Mouse (Mus musculus) G1E (cell line): ENCODE data around the gene Mlycd. TPM values are rescaled to one million over a fixed set of nuclear protein-coding genes. Genes with fewer than 3 reads are reported as not detected.

ENCODE experiments used
- ATAC-seq: 2 replicates; pipeline ENCODE4 v1.8.0; 2016; ENCODE audit warnings: mild to moderate bottlenecking; ENCODE audit not compliant: insufficient number of reproducible peaks, poor library complexity, low FRiP score, severe bottlenecking; ENCODE audit errors: extremely low read depth
- DNase-seq: peaks from one replicate; pipeline ENCODE4 v3.0.0; 2012; ENCODE audit warnings: low spot score
- H3K27me3 ChIP-seq: 2 replicates; pipeline ENCODE4 v1.6.1; 2012; ENCODE audit warnings: mild to moderate bottlenecking, low read length, inconsistent platforms; ENCODE audit not compliant: insufficient read depth
- H3K36me3 ChIP-seq: replicated peaks from 2 replicates; pipeline ENCODE3; 2012; ENCODE audit warnings: mild to moderate bottlenecking, inconsistent platforms
- H3K4me1 ChIP-seq: 2 replicates; pipeline ENCODE4 v1.6.1; 2012; ENCODE audit warnings: low read depth, low read length, inconsistent platforms, mixed read lengths; ENCODE audit not compliant: insufficient read depth
- H3K4me3 ChIP-seq: 2 replicates; pipeline ENCODE4 v1.5.1; 2012; ENCODE audit warnings: low read depth, mild to moderate bottlenecking, inconsistent platforms, low read length, moderate library complexity, mixed read lengths
- H3K9me3 ChIP-seq: replicated peaks from 2 replicates; pipeline ENCODE4 v1.6.1; 2012; ENCODE audit warnings: inconsistent platforms
- CTCF ChIP-seq: IDR thresholded peaks from 2 replicates; pipeline ENCODE4 v1.5.1; 2012; ENCODE audit warnings: low read depth, low read length, inconsistent platforms, mixed read lengths
- GATA1 ChIP-seq: IDR thresholded peaks from 2 replicates; pipeline ENCODE4 v1.6.1; 2012; ENCODE audit warnings: borderline replicate concordance, low read length, inconsistent platforms, mixed read lengths
- GATA2 ChIP-seq: IDR thresholded peaks from 2 replicates; pipeline ENCODE4 v1.6.1; 2012; ENCODE audit warnings: low read depth, low read length, inconsistent platforms, borderline replicate concordance
- POLR2AphosphoS5 ChIP-seq: IDR thresholded peaks from 2 replicates; pipeline ENCODE4 v1.6.1; 2012; ENCODE audit warnings: low read depth, low read length, inconsistent platforms; ENCODE audit not compliant: insufficient replicate concordance
- TAL1 ChIP-seq: conservative IDR thresholded peaks from 2 replicates; pipeline ENCODE4 v1.6.1; 2012; ENCODE audit warnings: low read depth, low read length, inconsistent platforms, mixed read lengths
- polyA plus RNA-seq: library from polyadenylated mRNA; stranded (reverse); fragments of >175 nt; gene quantifications from 2 replicates; pipeline ENCODE4 v1.2.3, GENCODE M21; 2012
- total RNA-seq, 2 experiments: library from RNA; stranded (forward) in 1 of 2; stranded (reverse) in 1 of 2; fragments of 200-1000 nt in 1 of 2; fragments of >200 nt in 1 of 2; fragmentation: Nextera tagmentation in 1 of 2; gene quantifications; 2 replicates each; pipeline ENCODE4 v1.2.3; 2014 to 2017

Mlycd gene
- total and polyA plus RNA-seq, 3 experiments: 4.1 to 16.7 (median 10.5) TPM

GRCm38 (mm10) chr8:119434569-119434968 lies 39.9 kb downstream of the Mlycd start:
- TF ChIP-seq GATA1 (no peak), CTCF (no peak), TAL1 (no peak), POLR2AphosphoS5 (no peak), GATA2 (no peak)
- H3K4me1 ChIP-seq: peaks cover 13% of the 10 kb centered on the region
- ATAC-seq: no peak

GRCm38 (mm10) chr8:119435527-119435926 lies 40.8 kb downstream of the Mlycd start:
- Histone ChIP-seq H3K9me3 (no peaks in the 10 kb centered on the region), H3K4me3 (no peak overlapping the region), H3K36me3 (no peaks in the 10 kb centered on the region), H3K27me3 (peaks cover 54% of the 10 kb centered on the region), H3K4me1 (peaks cover 13% of the 10 kb centered on the region)
- ATAC-seq (no peak), DNase-seq (no peak)
- TF ChIP-seq POLR2AphosphoS5: no peak
- no peak for TF ChIP-seq TAL1
- no peak for TF ChIP-seq GATA1
- no peak for TF ChIP-seq GATA2
- TF ChIP-seq CTCF: no peak

More at GRCm38 (mm10) chr8:119434569-119434968, 39.9 kb downstream of the Mlycd start:
- Histone ChIP-seq H3K4me3 (no peak overlapping the region), H3K27me3 (peaks cover 54% of the 10 kb centered on the region), H3K36me3 (no peaks in the 10 kb centered on the region), H3K9me3 (no peaks in the 10 kb centered on the region)
- no peak for DNase-seq

- ATAC-seq: no peak
- H3K4me3 ChIP-seq: no peak overlapping the region
Observed at GRCm38 (mm10) chr8:119436331-119436730, 41.7 kb downstream of the Mlycd start.

DNA sequence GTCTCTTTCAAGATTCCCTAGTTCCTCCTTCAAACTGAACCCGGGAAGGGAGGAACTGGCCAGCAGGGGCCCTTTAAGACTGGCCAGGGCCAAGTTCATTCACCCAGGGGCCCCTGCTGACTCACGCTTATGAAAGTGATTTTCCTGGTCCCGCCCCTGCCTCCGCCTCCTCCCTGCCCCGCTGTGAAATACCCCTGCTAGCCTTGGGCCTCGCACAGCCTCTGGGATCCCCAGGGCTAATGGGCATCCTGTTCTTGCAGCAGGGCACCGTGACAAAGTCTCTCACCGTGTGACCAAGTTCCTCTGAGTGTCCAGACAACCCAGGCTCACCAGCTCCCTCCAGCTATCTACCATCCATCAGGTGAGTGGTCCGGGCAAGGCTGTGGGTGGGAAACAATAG lies 42.3 kb downstream of the Mlycd start:
- peak overlapping the region; percentile 30; the same call in 1 of the 2 replicates for H3K4me3 ChIP-seq
- peaks cover 45% of the 10 kb centered on the region for H3K27me3 ChIP-seq
- no peaks in the 10 kb centered on the region for H3K36me3 ChIP-seq
- no peaks in the 10 kb centered on the region for H3K9me3 ChIP-seq
- peak; percentile 37 for DNase-seq
- peak; percentile 74 for ATAC-seq
- TF ChIP-seq POLR2AphosphoS5: no peak
- no peak for TF ChIP-seq GATA2
- no peak for TF ChIP-seq GATA1
- TF ChIP-seq TAL1: no peak
- TF ChIP-seq CTCF: no peak
- peaks cover 19% of the 10 kb centered on the region for H3K4me1 ChIP-seq

More at GRCm38 (mm10) chr8:119436331-119436730, 41.7 kb downstream of the Mlycd start:
- H3K36me3 ChIP-seq: no peaks in the 10 kb centered on the region
- DNase-seq: no peak
- H3K9me3 ChIP-seq: no peaks in the 10 kb centered on the region
- H3K27me3 ChIP-seq: peaks cover 48% of the 10 kb centered on the region
- TF ChIP-seq GATA1 (no peak), GATA2 (no peak), POLR2AphosphoS5 (no peak), TAL1 (no peak), CTCF (no peak)
- H3K4me1 ChIP-seq: peaks cover 19% of the 10 kb centered on the region

- DNase-seq: no peak
- Histone ChIP-seq H3K4me1 (peaks cover 19% of the 10 kb centered on the region), H3K4me3 (peak overlapping the region; percentile 30; the same call in 1 of the 2 replicates), H3K36me3 (no peaks in the 10 kb centered on the region), H3K9me3 (no peaks in the 10 kb centered on the region), H3K27me3 (peaks cover 47% of the 10 kb centered on the region)
- TF ChIP-seq CTCF (no peak), TAL1 (no peak), POLR2AphosphoS5 (no peak), GATA2 (no peak), GATA1 (no peak)
- no peak for ATAC-seq
Observed at GRCm38 (mm10) chr8:119437506-119437905, 42.8 kb downstream of the Mlycd start.

DNA sequence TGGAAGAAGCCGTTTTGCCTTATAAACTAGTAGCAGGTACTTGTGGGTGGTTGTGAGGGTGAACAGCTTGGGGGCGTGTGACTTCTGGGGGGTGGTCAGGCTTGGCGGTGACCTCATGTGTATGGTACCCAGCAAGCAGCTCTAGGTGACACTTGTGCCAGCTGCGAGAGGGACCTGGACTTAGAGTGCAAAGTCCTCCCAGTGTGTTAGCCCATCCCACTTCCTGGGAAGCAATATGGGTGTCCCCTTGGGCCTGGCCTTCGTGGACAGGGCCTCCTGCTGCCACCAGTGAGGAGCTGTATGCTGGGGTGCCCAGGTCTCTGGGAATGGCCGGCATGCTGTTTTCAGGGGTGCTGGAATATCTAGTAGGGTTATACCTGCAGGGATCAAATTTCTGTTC lies 44.2 kb downstream of the Mlycd start:
- no peak for ATAC-seq
- peaks cover 19% of the 10 kb centered on the region for H3K4me1 ChIP-seq
- no peaks in the 10 kb centered on the region for H3K9me3 ChIP-seq
- H3K27me3 ChIP-seq: peaks cover 40% of the 10 kb centered on the region
- no peaks in the 10 kb centered on the region for H3K36me3 ChIP-seq
- H3K4me3 ChIP-seq: no peak overlapping the region
- TF ChIP-seq TAL1 (no peak), CTCF (no peak), POLR2AphosphoS5 (no peak), GATA2 (no peak), GATA1 (no peak)
- DNase-seq: no peak

DNA sequence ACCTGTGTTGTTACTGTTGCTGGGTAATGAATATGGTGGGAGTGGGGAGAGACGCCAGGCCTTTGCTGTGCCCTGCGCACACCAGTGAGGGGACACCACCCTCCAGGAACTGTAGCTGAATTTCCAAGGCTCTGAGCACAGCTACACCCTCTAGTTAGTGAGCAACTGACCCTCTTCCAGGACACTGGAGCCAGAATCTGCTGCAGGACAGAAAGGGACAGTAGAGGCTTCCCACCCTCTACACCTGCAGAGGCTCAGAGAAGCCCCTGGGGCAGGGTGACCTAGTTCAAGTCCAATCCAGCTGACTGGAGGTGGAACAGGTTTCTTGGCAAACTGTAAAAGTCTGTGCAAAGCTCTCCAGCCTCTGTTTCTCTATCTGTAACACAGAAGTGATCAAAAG lies 44.7 kb downstream of the Mlycd start:
- H3K27me3 ChIP-seq: peaks cover 37% of the 10 kb centered on the region
- DNase-seq: no peak
- ATAC-seq: no peak
- no peaks in the 10 kb centered on the region for H3K9me3 ChIP-seq
- no peaks in the 10 kb centered on the region for H3K36me3 ChIP-seq
- peaks cover 19% of the 10 kb centered on the region for H3K4me1 ChIP-seq
- no peak for TF ChIP-seq POLR2AphosphoS5
- TF ChIP-seq GATA1: no peak
- no peak for TF ChIP-seq GATA2
- H3K4me3 ChIP-seq: no peak overlapping the region
